Mouse (Mus musculus) layer of hippocampus, adult 2 months (tissue): ENCODE results near the gene Phf14. TPM values are rescaled to one million over a fixed set of nuclear protein-coding genes. Genes with fewer than 3 reads are reported as not detected.

Experiments used
- DNase-seq, 2 experiments: peaks; one replicate each; pipeline ENCODE4 v3.0.0; 2022; ENCODE audit warnings: low spot score in 2 of 2
- H3K27ac ChIP-seq: fragments of 200-600 bp; 2 replicates; pipeline ENCODE4 v1.8.1; 2022
- H3K4me3 ChIP-seq: fragments of 200-600 bp; 2 replicates; pipeline ENCODE4 v1.8.1; 2022; ENCODE audit warnings: mild to moderate bottlenecking
- CTCF ChIP-seq: fragments of 200-600 bp; conservative IDR thresholded peaks from 2 replicates; pipeline ENCODE4 v1.8.1; 2022; ENCODE audit warnings: antibody characterized with exemption, mild to moderate bottlenecking, moderate library complexity
- total RNA-seq, 2 experiments: library from RNA; stranded (reverse); gene quantifications; 2 replicates each; pipeline ENCODE4 v1.2.3; 2021

Phf14 gene
- total RNA-seq, 2 experiments from 2014 or later: 80.5 to 82.9 TPM

DNA sequence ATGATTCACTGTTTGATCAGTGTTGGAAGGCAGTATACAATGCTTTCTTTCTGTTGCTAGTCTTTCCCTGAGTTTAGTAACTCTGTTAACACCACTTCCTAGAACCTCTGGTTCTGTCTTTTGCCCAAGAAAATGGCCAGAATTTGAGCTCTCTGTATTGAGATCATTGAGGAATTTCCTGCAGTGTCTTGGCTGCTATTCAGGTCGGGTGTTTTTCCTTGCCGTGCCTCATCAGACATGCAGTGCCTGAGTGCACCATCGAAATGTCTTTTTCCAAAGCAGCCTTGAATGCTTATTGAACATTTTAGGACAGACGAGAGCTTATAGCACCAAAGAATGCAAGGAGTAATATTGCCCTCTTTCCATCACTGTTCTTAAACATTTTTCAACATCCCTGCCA lies 127.0 kb downstream of the Phf14 start:
- no peak for TF ChIP-seq CTCF
- Histone ChIP-seq H3K4me3 (no peak overlapping the region), H3K27ac (0 out of 2 replicates have a peak overlapping the region, but pooled peaks have one; percentile 3)
- no peak for DNase-seq

DNA sequence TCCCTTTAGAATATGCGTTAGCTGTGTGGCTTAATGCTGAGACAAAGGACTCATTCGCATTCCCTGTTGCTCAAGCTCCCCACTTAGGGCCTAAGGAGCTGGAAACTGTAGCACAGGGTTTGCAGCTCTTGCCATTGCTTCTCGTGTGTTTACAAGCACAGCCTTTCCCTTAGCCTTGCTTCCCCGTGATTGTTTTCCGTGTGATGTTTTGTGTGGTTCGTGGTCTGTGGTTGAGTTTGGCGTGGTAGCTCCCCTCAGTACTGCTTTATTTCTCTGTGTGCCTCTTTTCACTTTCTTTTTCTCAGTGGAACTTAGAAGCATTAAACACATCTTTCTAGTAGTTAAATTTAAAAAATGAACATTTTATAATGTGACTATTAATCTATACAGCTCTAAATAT lies 130.7 kb downstream of the Phf14 start:
- DNase-seq: no peak
- Histone ChIP-seq H3K27ac (no peak overlapping the region), H3K4me3 (no peak overlapping the region)
- no peak for TF ChIP-seq CTCF

DNA sequence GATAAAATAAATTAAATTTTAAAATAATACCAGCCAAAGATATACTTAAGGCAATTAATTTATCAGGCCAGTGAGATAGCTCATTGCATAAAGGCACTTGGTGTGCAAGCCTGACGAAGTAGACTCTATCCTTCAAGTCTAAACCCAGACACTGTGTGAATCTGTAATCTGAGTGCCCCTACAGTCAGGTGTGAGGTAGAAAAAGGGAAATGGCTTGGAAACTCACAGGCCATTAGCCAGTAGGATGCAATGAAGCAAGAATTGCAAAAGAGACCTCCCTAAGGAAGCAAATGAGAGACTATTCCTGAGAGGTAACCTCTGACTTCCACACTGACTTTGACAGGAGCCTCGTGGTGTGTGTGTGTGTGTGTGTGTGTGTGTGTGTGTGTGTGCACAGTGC lies 145.3 kb downstream of the Phf14 start:
- no peak for DNase-seq
- no peak overlapping the region for H3K4me3 ChIP-seq
- H3K27ac ChIP-seq: no peak overlapping the region
- TF ChIP-seq CTCF: no peak

DNA sequence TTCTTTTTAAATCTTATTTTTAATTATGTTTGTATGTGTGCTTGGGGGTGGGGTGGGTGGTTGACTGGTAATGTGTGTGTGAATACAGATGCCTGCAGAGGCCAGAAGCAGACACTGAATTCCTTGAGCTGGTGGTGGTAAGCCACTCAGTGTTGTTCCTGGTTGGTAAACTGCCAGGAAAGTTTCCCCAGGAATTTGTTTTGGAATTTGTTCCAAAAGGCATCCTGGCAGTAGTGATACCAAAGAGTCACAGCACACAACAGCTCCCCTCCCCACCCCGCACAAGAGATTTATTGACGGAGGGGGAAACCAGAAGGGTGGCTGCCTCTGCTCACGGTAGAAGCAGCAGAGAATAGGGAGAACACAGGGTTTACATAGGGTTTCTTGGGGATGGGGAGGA lies 146.5 kb downstream of the Phf14 start:
- TF ChIP-seq CTCF: no peak
- DNase-seq: no peak

DNA sequence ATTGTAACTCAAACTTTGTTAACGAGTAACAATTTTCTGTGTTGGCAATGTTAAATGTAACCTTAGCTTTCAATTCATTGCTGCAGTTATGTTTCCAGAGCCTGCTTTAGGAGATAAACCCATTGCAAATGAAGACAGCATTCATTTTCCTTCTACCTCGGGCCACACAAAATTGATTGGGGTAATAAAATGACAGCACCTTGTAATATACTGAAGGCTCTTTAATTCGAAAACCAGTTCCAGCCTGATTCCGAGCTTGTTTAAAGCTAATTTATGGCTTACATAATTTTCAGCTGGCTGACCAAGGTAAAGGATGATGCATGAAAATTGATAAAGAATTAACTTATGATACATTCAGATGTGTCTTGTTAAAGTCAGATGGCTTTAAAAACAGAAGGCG lies 151.1 kb downstream of the Phf14 start:
- no peak for TF ChIP-seq CTCF
- no peak overlapping the region for H3K4me3 ChIP-seq
- peak overlapping the region; percentile 25; the same call in 1 of the 2 replicates for H3K27ac ChIP-seq
- DNase-seq: no peak

More for the DNA sequence above, 146.5 kb downstream of the Phf14 start:
- Histone ChIP-seq H3K4me3 (no peak overlapping the region), H3K27ac (no peak overlapping the region)

- DNase-seq: no peak
- TF ChIP-seq CTCF: no peak
Measured at GRCm38 (mm10) chr6:12059971-12060370, 152.4 kb downstream of the Phf14 start.

GRCm38 (mm10) chr6:12060452-12061140 lies 153.0 kb downstream of the Phf14 start:
- no peak for TF ChIP-seq CTCF
- DNase-seq: no peak
- H3K4me3 ChIP-seq: no peak overlapping the region
- H3K27ac ChIP-seq: no peak overlapping the region

More at GRCm38 (mm10) chr6:12059971-12060370, 152.4 kb downstream of the Phf14 start:
- Histone ChIP-seq H3K27ac (no peak overlapping the region), H3K4me3 (no peak overlapping the region)

DNA sequence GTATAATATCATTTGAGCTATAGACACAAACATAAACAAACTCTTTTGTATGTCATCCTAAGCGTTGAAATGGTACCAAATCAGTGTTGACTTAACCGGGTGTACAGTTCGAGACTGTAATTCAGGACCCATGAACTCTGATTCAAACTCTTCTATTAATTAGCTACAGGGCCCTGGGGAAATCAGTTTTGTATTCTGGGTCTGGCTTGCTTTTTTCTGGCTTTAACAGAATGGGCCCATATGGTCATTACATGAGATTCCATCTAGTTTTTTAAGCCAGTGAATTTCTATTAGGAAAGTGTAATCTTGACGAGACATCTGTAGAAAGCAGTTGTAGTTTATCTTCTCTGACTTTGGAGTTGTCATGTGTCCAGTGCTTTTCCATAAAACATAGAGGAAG lies 160.3 kb downstream of the Phf14 start:
- no peak for DNase-seq
- H3K27ac ChIP-seq: no peak overlapping the region

DNA sequence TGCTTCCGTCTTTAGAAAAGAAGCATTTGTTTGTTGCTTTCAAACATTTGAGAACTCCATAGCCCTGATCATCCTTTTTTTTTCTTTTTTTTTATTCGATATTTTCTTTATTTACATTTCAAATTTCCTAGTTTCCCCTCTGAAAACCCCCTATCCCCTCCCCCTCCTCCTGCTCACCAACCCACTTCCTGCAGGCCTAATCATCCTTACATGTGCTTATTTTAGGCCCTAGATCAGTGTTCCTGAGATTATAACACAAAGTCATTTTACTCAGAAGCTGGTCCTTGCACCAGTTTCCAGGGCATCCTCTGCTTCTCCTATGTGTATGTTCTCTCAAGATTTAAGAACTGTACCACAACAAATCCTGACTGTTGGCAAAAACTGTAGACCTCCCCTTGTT lies 161.7 kb downstream of the Phf14 start:
- no peak for DNase-seq
- TF ChIP-seq CTCF: no peak
- no peak overlapping the region for H3K4me3 ChIP-seq
- H3K27ac ChIP-seq: no peak overlapping the region

More for the DNA sequence above, 160.3 kb downstream of the Phf14 start:
- TF ChIP-seq CTCF: no peak
- no peak overlapping the region for H3K4me3 ChIP-seq

- H3K4me3 ChIP-seq: no peak overlapping the region
- TF ChIP-seq CTCF: no peak
Measured at GRCm38 (mm10) chr6:12074599-12074998, 167.0 kb downstream of the Phf14 start.

GRCm38 (mm10) chr6:12077338-12077737 lies 169.7 kb downstream of the Phf14 start:
- Histone ChIP-seq H3K4me3 (no peak overlapping the region), H3K27ac (no peak overlapping the region)
- no peak for DNase-seq
- no peak for TF ChIP-seq CTCF

More at GRCm38 (mm10) chr6:12074599-12074998, 167.0 kb downstream of the Phf14 start:
- no peak overlapping the region for H3K27ac ChIP-seq
- no peak for DNase-seq

GRCm38 (mm10) chr6:12077880-12078618 lies 170.4 kb downstream of the Phf14 start:
- TF ChIP-seq CTCF: no peak

GRCm38 (mm10) chr6:12079260-12079659 lies 171.7 kb downstream of the Phf14 start:
- DNase-seq: no peak
- no peak overlapping the region for H3K27ac ChIP-seq
- no peak for TF ChIP-seq CTCF
- no peak overlapping the region for H3K4me3 ChIP-seq

More at GRCm38 (mm10) chr6:12077880-12078618, 170.4 kb downstream of the Phf14 start:
- Histone ChIP-seq H3K27ac (no peak overlapping the region), H3K4me3 (no peak overlapping the region)
- DNase-seq: no peak
